ENCODE assay signal across 19 mouse cellular contexts in the genomic region with DNA sequence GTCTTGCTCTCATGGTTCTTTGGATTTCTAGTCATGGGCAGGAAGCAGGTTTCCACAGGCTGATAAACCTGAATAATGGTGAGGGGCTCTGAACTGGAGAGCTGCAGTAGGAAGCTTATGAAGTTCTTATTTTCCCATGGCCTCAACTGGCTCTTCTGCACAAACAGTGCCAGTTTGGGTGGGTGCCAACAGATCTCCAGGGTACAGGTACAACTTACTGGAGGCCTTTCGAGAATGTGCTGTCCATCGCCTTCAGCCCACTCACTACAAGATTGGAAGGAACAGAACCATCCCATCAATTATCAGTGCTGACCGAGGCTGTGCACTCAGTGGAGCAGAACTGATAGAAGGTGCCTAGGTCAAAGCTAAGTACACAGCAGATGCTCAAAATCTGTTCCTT. TPM values are rescaled to one million over a fixed set of nuclear protein-coding genes. Genes with fewer than 3 reads are reported as not detected.
"Had no signal": no experiment of that assay in that cellular context is flagged by ENCODE, and none has a peak within 500 bp of the region (broad histone marks: within the 10 kb centered on the region; RNA-seq: fewer than 3 reads in every experiment).

No protein-coding gene starts in this region.

- H3K4me2 ChIP-seq: liver, embryonic 15.5 days; lung, embryonic 14.5 days; neural tube, embryonic 15.5 days had no signal

- H3K36me3 ChIP-seq: intestine, embryonic 15.5 days; liver, embryonic 15.5 days; midbrain, embryonic 10.5 days; neural tube, embryonic 15.5 days had no signal

- H3K9me3 ChIP-seq: intestine, embryonic 15.5 days; liver, embryonic 15.5 days; midbrain, embryonic 10.5 days; neural tube, embryonic 15.5 days had no signal

- H3K4me1 ChIP-seq: intestine, embryonic 15.5 days; liver, embryonic 15.5 days; neural tube, embryonic 15.5 days had no signal

- H3K4me3 ChIP-seq: intestine, embryonic 15.5 days; left cerebral cortex, adult 2 months; liver, embryonic 15.5 days; midbrain, embryonic 10.5 days; myocyte; neural tube, embryonic 15.5 days had no signal

- H3K9ac ChIP-seq: intestine, embryonic 15.5 days; liver, embryonic 15.5 days; lung, embryonic 14.5 days; neural tube, embryonic 15.5 days had no signal

- ATAC-seq: intestine, embryonic 15.5 days had no signal

- H3K27me3 ChIP-seq: intestine, embryonic 15.5 days had no signal

- DNase-seq: lung, embryonic 14.5 days; lung, postnatal 10 days; lung, postnatal 4 days; midbrain, embryonic 14.5 days; right cerebral cortex, adult 18-20 months; right cerebral cortex, postnatal 25 days; thymus, postnatal 36 days had no signal

- H3K27ac ChIP-seq: intestine, embryonic 15.5 days; left cerebral cortex, adult 2 months; liver, embryonic 15.5 days; midbrain, embryonic 10.5 days; neural tube, embryonic 15.5 days had no signal

RNA-seq across cellular contexts. Expression of a gene that starts 1.3 kb away (rescaled TPM):
- polyA plus RNA-seq: myocyte had no signal

RNA-seq across cellular contexts. Expression of a gene that starts 48.5 kb away (rescaled TPM):
- polyA plus RNA-seq: intestine, embryonic 15.5 days; kidney, embryonic 16.5 days; limb, embryonic 11.5 days; liver, embryonic 11.5 days; lung, embryonic 14.5 days; midbrain, embryonic 10.5 days; midbrain, embryonic 14.5 days; neural tube, embryonic 11.5 days; small intestine, adult 2 months; thymus, postnatal 0 days had no signal
